Mouse (Mus musculus) heart, postnatal 25 days (tissue): ENCODE results near the gene Rcbtb1. TPM values are rescaled to one million over a fixed set of nuclear protein-coding genes. Genes with fewer than 3 reads are reported as not detected.
"Not testable (repeated sequence)": the region's sequence is repeated elsewhere in the genome, so short reads cannot be mapped to it uniquely, and the experiment has no call there.

Experiments used
- DNase-seq: peaks from one replicate; pipeline ENCODE4 v3.0.0; 2022; ENCODE audit warnings: low spot score
- intact Hi-C: fragments of 180-260 bp; cut with DNase I; formaldehyde crosslinking; loops from one replicate; pipeline ENCODE4 v1.15.1; 2025
- total RNA-seq, 2 experiments: library from RNA; stranded (reverse); gene quantifications; 2 replicates each; pipeline ENCODE4 v1.2.3; 2021

Rcbtb1 gene
- total RNA-seq, 2 experiments from 2014 or later, result 11.0 to 11.5 TPM

- DNase-seq, intact Hi-C loops: not testable (repeated sequence)
These were observed 54.9 kb downstream of the Rcbtb1 start for GRCm38 (mm10) chr14:59255861-59256260.

GRCm38 (mm10) chr14:59260056-59260455, 59.0 kb downstream of the Rcbtb1 start, which contains the start of gene Gm6904:
Gene Gm6904, minus strand, starts transcription at chr14:59260216.
- intact Hi-C loops, result no loop called here
- no peak for DNase-seq

- intact Hi-C loops, DNase-seq: not testable (repeated sequence)
These were observed 74.0 kb downstream of the Rcbtb1 start for GRCm38 (mm10) chr14:59274961-59275360.

Other genes with a start within 250 kb of the Rcbtb1 start
- not detected for gene 1700129C05Rik, start 58.3 kb upstream of the Rcbtb1 start, total RNA-seq
- not detected for gene Gm5142, start 22.5 kb upstream of the Rcbtb1 start, total RNA-seq
- gene Gm6904, start 59.0 kb downstream of the Rcbtb1 start, total RNA-seq, result not detected
- gene Phf11a, start 96.3 kb downstream of the Rcbtb1 start, total RNA-seq, result under 1 TPM in 1 of 2 experiments, not detected in 1; 0.34 TPM
- 1 to 10 TPM in 1 of 2 experiments, under 1 TPM in 1; 0.88 to 1.3 TPM for gene Phf11b, start 140.1 kb downstream of the Rcbtb1 start, total RNA-seq
- gene Phf11d, start 164.3 kb downstream of the Rcbtb1 start, total RNA-seq, result 1 to 10 TPM; 6.9 to 8.3 TPM
- 1 to 10 TPM in 1 of 2 experiments, under 1 TPM in 1; 0.64 to 1.1 TPM for gene Phf11c, start 194.2 kb downstream of the Rcbtb1 start, total RNA-seq
- 10 to 100 TPM in 1 of 2 experiments, 1 to 10 TPM in 1; 9.9 to 10.8 TPM for gene Setdb2, start 239.7 kb downstream of the Rcbtb1 start, total RNA-seq
- 10 to 100 TPM; 21.9 to 25.5 TPM for gene Cab39l, start 239.8 kb downstream of the Rcbtb1 start, total RNA-seq